In genomic region chr15:101174294-101175130, GRCm38 (mm10) we compare ENCODE assay signal across 7 mouse cellular contexts. TPM values are rescaled to one million over a fixed set of nuclear protein-coding genes. Genes with fewer than 3 reads are reported as not detected.
DNase-seq lines count a peak whose midpoint lies in the region; ATAC-seq and TF ChIP-seq lines count a peak whose summit lies in the region.

No protein-coding gene starts in this region.

- no peaks in the 10 kb centered on the region for H3K79me2 ChIP-seq in C2C12 (ENCODE audit: control insufficient read depth, insufficient read depth)

- H3K27ac ChIP-seq in embryonic facial prominence, embryonic 12.5 days: peak overlapping the region; percentile 77
- H3K27ac ChIP-seq in hindbrain, postnatal 0 days: peak overlapping the region; percentile 83
- H3K27ac ChIP-seq in midbrain, embryonic 11.5 days (ENCODE audit: low read depth, low read length): peak overlapping the region; percentile 58

- under 1% methylated on average over 24 of the region's 46 CpGs for WGBS in embryonic facial prominence, embryonic 12.5 days
- WGBS in hindbrain, postnatal 0 days: 1% methylated on average over 24 of the region's 46 CpGs
- WGBS in midbrain, embryonic 11.5 days: under 1% methylated on average over 41 of the region's 46 CpGs

- ATAC-seq in embryonic facial prominence, embryonic 12.5 days (ENCODE audit: insufficient number of reproducible peaks, insufficient read depth, low FRiP score, low TSS enrichment): peak; percentile 30
- ATAC-seq in hindbrain, postnatal 0 days: peak; percentile 60
- peak; percentile 71 for ATAC-seq in midbrain, embryonic 11.5 days (ENCODE audit: low FRiP score)

- H3K9ac ChIP-seq in embryonic facial prominence, embryonic 12.5 days: peak overlapping the region; percentile 91
- peak overlapping the region; percentile 93 for H3K9ac ChIP-seq in hindbrain, postnatal 0 days (replicated peaks; ENCODE audit: low read length)
- peak overlapping the region; percentile 95 for H3K9ac ChIP-seq in midbrain, embryonic 11.5 days (ENCODE audit: low read length)

- no peaks in the 10 kb centered on the region for H3K36me3 ChIP-seq in C2C12 (ENCODE audit: control insufficient read depth, insufficient read depth)
- H3K36me3 ChIP-seq in embryonic facial prominence, embryonic 12.5 days: no peaks in the 10 kb centered on the region
- H3K36me3 ChIP-seq in hindbrain, postnatal 0 days (ENCODE audit: insufficient read depth, low read length): no peaks in the 10 kb centered on the region
- H3K36me3 ChIP-seq in midbrain, embryonic 11.5 days (ENCODE audit: control insufficient read depth, insufficient read depth, low read length): no peaks in the 10 kb centered on the region

- no peaks in the 10 kb centered on the region for H3K79me3 ChIP-seq in C2C12 (ENCODE audit: low read depth)

- TF ChIP-seq CTCF in C2C12 (IDR thresholded peaks at IDR 0.05; ENCODE audit: control insufficient read depth, insufficient read depth, insufficient read length): no peak
- no peak for TF ChIP-seq CTCF in hindbrain, postnatal 0 days (IDR thresholded peaks at IDR 0.05; ENCODE audit: low read depth)

- no peaks in the 10 kb centered on the region for H3K9me3 ChIP-seq in embryonic facial prominence, embryonic 12.5 days
- H3K9me3 ChIP-seq in hindbrain, postnatal 0 days (ENCODE audit: low read length): no peaks in the 10 kb centered on the region
- H3K9me3 ChIP-seq in midbrain, embryonic 11.5 days (ENCODE audit: control insufficient read depth, low read length): no peaks in the 10 kb centered on the region

- peaks cover 38% of the 10 kb centered on the region for H3K4me1 ChIP-seq in embryonic facial prominence, embryonic 12.5 days
- peaks cover 16% of the 10 kb centered on the region; the same call in 1 of the 2 replicates for H3K4me1 ChIP-seq in hindbrain, postnatal 0 days (ENCODE audit: insufficient read depth, low read length)
- H3K4me1 ChIP-seq in midbrain, embryonic 11.5 days (ENCODE audit: control insufficient read depth, insufficient read depth, low read length): peaks cover 32% of the 10 kb centered on the region

- peak overlapping the region; percentile 79 for H3ac ChIP-seq in C2C12 (ENCODE audit: control insufficient read depth, insufficient read length, low read depth)

- peak overlapping the region; percentile 63 for H3K4me2 ChIP-seq in embryonic facial prominence, embryonic 12.5 days (replicated peaks)
- H3K4me2 ChIP-seq in hindbrain, postnatal 0 days (ENCODE audit: low read depth, low read length): peak overlapping the region; percentile 71
- H3K4me2 ChIP-seq in midbrain, embryonic 11.5 days: peak overlapping the region; percentile 90

- DNase-seq in B cell, adult 2 months: peak; percentile 22 to 26
- peak; percentile 36 for DNase-seq in hindbrain, postnatal 0 days (ENCODE audit: low spot score)
- peak; percentile 92 for DNase-seq in midbrain, embryonic 11.5 days (ENCODE audit: low spot score, missing footprints)
- DNase-seq in thymus, postnatal 4 days: peak; percentile 67
- DNase-seq in adrenal gland, postnatal 36 days: no peak

- H3K4me3 ChIP-seq in C2C12 (ENCODE audit: insufficient read depth, poor library complexity, severe bottlenecking): peak overlapping the region; percentile 42
- H3K4me3 ChIP-seq in embryonic facial prominence, embryonic 12.5 days: peak overlapping the region; percentile 82
- peak overlapping the region; percentile 94 for H3K4me3 ChIP-seq in hindbrain, postnatal 0 days (ENCODE audit: low read length)
- peak overlapping the region; percentile 90 for H3K4me3 ChIP-seq in midbrain, embryonic 11.5 days (ENCODE audit: low read depth, low read length)

- no peaks in the 10 kb centered on the region for H3K27me3 ChIP-seq in C2C12 (ENCODE audit: control insufficient read depth, insufficient read depth, insufficient read length)
- H3K27me3 ChIP-seq in embryonic facial prominence, embryonic 12.5 days: no peaks in the 10 kb centered on the region
- no peaks in the 10 kb centered on the region for H3K27me3 ChIP-seq in hindbrain, postnatal 0 days (ENCODE audit: insufficient read depth, low read length)
- H3K27me3 ChIP-seq in midbrain, embryonic 11.5 days (ENCODE audit: control insufficient read depth, insufficient read depth, low read length): peaks cover 6% of the 10 kb centered on the region

TF ChIP-seq in C2C12, 6 proteins besides CTCF, POLR2A, EP300 and RAD21:
- TF ChIP-seq MYOG (IDR thresholded peaks at IDR 0.05; ENCODE audit: control insufficient read depth, extremely low read depth, insufficient read length): no peak
- TF ChIP-seq CEBPB (IDR thresholded peaks at IDR 0.05; ENCODE audit: low read depth): no peak
- TF ChIP-seq MAX (IDR thresholded peaks at IDR 0.05): no peak
- TF ChIP-seq MYOD1 (IDR thresholded peaks at IDR 0.05; ENCODE audit: control insufficient read depth, insufficient read length, low read depth): no peak
- no peak for TF ChIP-seq USF1 (IDR thresholded peaks at IDR 0.05; ENCODE audit: low read depth)
- TF ChIP-seq FOSL1 (IDR thresholded peaks at IDR 0.05; ENCODE audit: insufficient read depth, low read length, poor library complexity, severe bottlenecking): no peak

RNA-seq across cellular contexts. Expression of gene Acvr1b, which starts 0.6 kb away (rescaled TPM):
- polyA plus RNA-seq in C2C12 (2012; fragmentation: generic; extraction: Trizol): 3.8 TPM
- polyA plus RNA-seq in embryonic facial prominence, embryonic 12.5 days (2016; fragmentation: Nextera tagmentation; extraction: Ambion mirVana): 7.5 and 8.2 TPM in 2 replicates
- total RNA-seq in hindbrain, postnatal 0 days (2014; rRNA removed): 74.5 and 86.2 TPM in 2 replicates
- polyA plus RNA-seq in hindbrain, postnatal 0 days (2015; fragmentation: Nextera tagmentation; extraction: Ambion mirVana): 14.0 and 14.6 TPM in 2 replicates
- 14.7 and 15.2 TPM in 2 replicates for polyA plus RNA-seq in midbrain, embryonic 11.5 days (2014; fragmentation: Nextera tagmentation; extraction: Ambion mirVana)
- 1 to 10 TPM; 8.5 to 9.3 TPM for total RNA-seq in adrenal gland, postnatal 36 days (2021)

RNA-seq across cellular contexts. Expression of gene Acvrl1, which starts 46.2 kb away (rescaled TPM):
- 0.05 TPM for polyA plus RNA-seq in C2C12 (2012; fragmentation: generic; extraction: Trizol)
- polyA plus RNA-seq in embryonic facial prominence, embryonic 12.5 days (2016; fragmentation: Nextera tagmentation; extraction: Ambion mirVana): 10.8 and 11.3 TPM in 2 replicates
- total RNA-seq in hindbrain, postnatal 0 days (2014; rRNA removed): 16.8 and 21.6 TPM in 2 replicates
- 7.0 and 7.3 TPM in 2 replicates for polyA plus RNA-seq in hindbrain, postnatal 0 days (2015; fragmentation: Nextera tagmentation; extraction: Ambion mirVana)
- polyA plus RNA-seq in midbrain, embryonic 11.5 days (2014; fragmentation: Nextera tagmentation; extraction: Ambion mirVana): 4.2 and 5.0 TPM in 2 replicates
- total RNA-seq in adrenal gland, postnatal 36 days (2021): 10 to 100 TPM; 13.4 to 17.5 TPM

RNA-seq across cellular contexts. Expression of gene Grasp, which starts 49.5 kb away (rescaled TPM):
- 7.1 TPM for polyA plus RNA-seq in C2C12 (2012; fragmentation: generic; extraction: Trizol)
- 9.5 and 10.7 TPM in 2 replicates for polyA plus RNA-seq in embryonic facial prominence, embryonic 12.5 days (2016; fragmentation: Nextera tagmentation; extraction: Ambion mirVana)
- 6.7 and 8.7 TPM in 2 replicates for total RNA-seq in hindbrain, postnatal 0 days (2014; rRNA removed)
- polyA plus RNA-seq in hindbrain, postnatal 0 days (2015; fragmentation: Nextera tagmentation; extraction: Ambion mirVana): 1.5 and 1.6 TPM in 2 replicates
- 3.6 and 4.5 TPM in 2 replicates for polyA plus RNA-seq in midbrain, embryonic 11.5 days (2014; fragmentation: Nextera tagmentation; extraction: Ambion mirVana)
- 10 to 100 TPM; 18.7 to 60.1 TPM for total RNA-seq in adrenal gland, postnatal 36 days (2021)

RNA-seq across cellular contexts. Expression of gene Ankrd33, which starts 59.0 kb away (rescaled TPM):
- not detected for polyA plus RNA-seq in C2C12 (2012; fragmentation: generic; extraction: Trizol)
- polyA plus RNA-seq in embryonic facial prominence, embryonic 12.5 days (2016; fragmentation: Nextera tagmentation; extraction: Ambion mirVana): not detected in 2 replicates
- not detected in 2 replicates for total RNA-seq in hindbrain, postnatal 0 days (2014; rRNA removed)
- polyA plus RNA-seq in hindbrain, postnatal 0 days (2015; fragmentation: Nextera tagmentation; extraction: Ambion mirVana): not detected in 2 replicates
- not detected in 2 replicates for polyA plus RNA-seq in midbrain, embryonic 11.5 days (2014; fragmentation: Nextera tagmentation; extraction: Ambion mirVana)
- total RNA-seq in adrenal gland, postnatal 36 days (2021): under 1 TPM; 0.56 to 0.99 TPM

Comparison
In these comparisons a context has a peak if more than half of its experiments do, and no peak if none do; other contexts are left out.
1. DNase-seq: peak in B cell, adult 2 months (2 of 2), hindbrain, postnatal 0 days (single experiment), midbrain, embryonic 11.5 days (single experiment) and thymus, postnatal 4 days (single experiment); none in adrenal gland, postnatal 36 days (0 of 2).
2. H3K4me3 ChIP-seq: peak in every context shown above with its lines; median percentile 94 in hindbrain, postnatal 0 days; 90 in midbrain, embryonic 11.5 days; 82 in embryonic facial prominence, embryonic 12.5 days; 42 in C2C12.
3. Peak in every context shown above with its lines, with median percentiles within 50 percentile points of each other: ATAC-seq, H3K27ac ChIP-seq, H3K4me2 ChIP-seq and H3K9ac ChIP-seq.